21 mouse cellular contexts compared by ENCODE assay signal in genomic region chr1:192947170-192947838, GRCm38 (mm10).
A peak's percentile ranks its signal among the peaks of the same experiment; 100 is the strongest.
DNase-seq lines count a peak whose midpoint lies in the region; ATAC-seq lines count a peak whose summit lies in the region.
"Had no signal": no experiment of that assay in that cellular context is flagged by ENCODE, and none has a peak within 500 bp of the region (broad histone marks: within the 10 kb centered on the region; RNA-seq: fewer than 3 reads in every experiment).

No protein-coding gene starts in this region.

- H3K27ac ChIP-seq in hindbrain, embryonic 12.5 days = 0 out of 2 replicates have a peak overlapping the region, but pooled peaks have one; percentile 12
- H3K27ac ChIP-seq in hindbrain, embryonic 11.5 days (ENCODE audit: low read depth, low read length) = no peak overlapping the region
- H3K27ac ChIP-seq in forebrain, embryonic 15.5 days (replicated peaks) = peak overlapping the region; percentile 89
- peak overlapping the region; percentile 52 for H3K27ac ChIP-seq in midbrain, embryonic 12.5 days (replicated peaks)
- H3K27ac ChIP-seq in neural tube, embryonic 15.5 days (replicated peaks) = peak overlapping the region; percentile 51; the same call in 1 of the 2 replicates
- H3K27ac ChIP-seq: intestine, embryonic 15.5 days; kidney, embryonic 15.5 days; stomach, postnatal 0 days had no signal

- WGBS in hindbrain, embryonic 12.5 days = 52% methylated on average over 1 of the region's 1 CpGs
- 38% methylated on average over 1 of the region's 1 CpGs for WGBS in hindbrain, embryonic 11.5 days
- WGBS in forebrain, embryonic 15.5 days = 7% methylated on average over 1 of the region's 1 CpGs
- WGBS in midbrain, embryonic 12.5 days = 36% methylated on average over 1 of the region's 1 CpGs
- 16% methylated on average over 1 of the region's 1 CpGs for WGBS in neural tube, embryonic 15.5 days

- no peak overlapping the region; the same call in 1 of the 2 replicates for H3K4me2 ChIP-seq in hindbrain, embryonic 12.5 days (replicated peaks)
- no peak overlapping the region for H3K4me2 ChIP-seq in hindbrain, embryonic 11.5 days (replicated peaks; ENCODE audit: low read depth, low read length)
- H3K4me2 ChIP-seq in forebrain, embryonic 15.5 days (replicated peaks) = 0 out of 2 replicates have a peak overlapping the region, but pooled peaks have one; percentile 6
- H3K4me2 ChIP-seq in midbrain, embryonic 12.5 days (replicated peaks) = no peak overlapping the region
- no peak overlapping the region for H3K4me2 ChIP-seq in neural tube, embryonic 15.5 days
- H3K4me2 ChIP-seq: heart, embryonic 11.5 days; intestine, embryonic 15.5 days; kidney, embryonic 15.5 days had no signal

- peaks cover 3% of the 10 kb centered on the region for H3K4me1 ChIP-seq in hindbrain, embryonic 12.5 days
- H3K4me1 ChIP-seq in hindbrain, embryonic 11.5 days (replicated peaks; ENCODE audit: control insufficient read depth, insufficient read depth, low read length) = no peaks in the 10 kb centered on the region
- H3K4me1 ChIP-seq in forebrain, embryonic 15.5 days = peaks cover 11% of the 10 kb centered on the region
- H3K4me1 ChIP-seq in midbrain, embryonic 12.5 days = peaks cover 6% of the 10 kb centered on the region
- H3K4me1 ChIP-seq in neural tube, embryonic 15.5 days = peaks cover 4% of the 10 kb centered on the region
- H3K4me1 ChIP-seq: intestine, embryonic 15.5 days; kidney, embryonic 15.5 days had no signal

- no peaks in the 10 kb centered on the region for H3K36me3 ChIP-seq in hindbrain, embryonic 12.5 days
- no peaks in the 10 kb centered on the region for H3K36me3 ChIP-seq in hindbrain, embryonic 11.5 days (ENCODE audit: control insufficient read depth, insufficient read depth, low read length)
- no peaks in the 10 kb centered on the region for H3K36me3 ChIP-seq in forebrain, embryonic 15.5 days
- no peaks in the 10 kb centered on the region for H3K36me3 ChIP-seq in midbrain, embryonic 12.5 days
- no peaks in the 10 kb centered on the region for H3K36me3 ChIP-seq in neural tube, embryonic 15.5 days
- H3K36me3 ChIP-seq: intestine, embryonic 15.5 days; kidney, embryonic 15.5 days had no signal

- no peak for ATAC-seq in hindbrain, embryonic 12.5 days (ENCODE audit: low FRiP score)
- no peak for ATAC-seq in hindbrain, embryonic 11.5 days (ENCODE audit: low FRiP score)
- ATAC-seq in forebrain, embryonic 15.5 days (replicated peaks) = peak; percentile 82
- ATAC-seq in midbrain, embryonic 12.5 days (ENCODE audit: low FRiP score, low read depth) = no peak; the same call in 1 of the 2 replicates
- no peak; the same call in 1 of the 2 replicates for ATAC-seq in neural tube, embryonic 15.5 days (ENCODE audit: low FRiP score)
- ATAC-seq in monocyte, adult 5-6 weeks (replicated peaks; ENCODE audit: insufficient number of reproducible peaks, low FRiP score, low TSS enrichment, poor library complexity, severe bottlenecking) = no peak
- ATAC-seq: intestine, embryonic 15.5 days had no signal

- H3K27me3 ChIP-seq in hindbrain, embryonic 12.5 days = no peaks in the 10 kb centered on the region
- H3K27me3 ChIP-seq in hindbrain, embryonic 11.5 days (ENCODE audit: control insufficient read depth, insufficient read depth, low read length) = no peaks in the 10 kb centered on the region
- H3K27me3 ChIP-seq in forebrain, embryonic 15.5 days = no peaks in the 10 kb centered on the region
- no peaks in the 10 kb centered on the region for H3K27me3 ChIP-seq in midbrain, embryonic 12.5 days
- H3K27me3 ChIP-seq in neural tube, embryonic 15.5 days (replicated peaks) = no peaks in the 10 kb centered on the region
- H3K27me3 ChIP-seq: CH12.LX; intestine, embryonic 15.5 days; kidney, embryonic 15.5 days had no signal

- H3K9ac ChIP-seq in hindbrain, embryonic 12.5 days = no peak overlapping the region
- H3K9ac ChIP-seq in hindbrain, embryonic 11.5 days (ENCODE audit: low read depth, low read length) = no peak overlapping the region
- no peak overlapping the region for H3K9ac ChIP-seq in forebrain, embryonic 15.5 days (replicated peaks)
- H3K9ac ChIP-seq in midbrain, embryonic 12.5 days (replicated peaks) = no peak overlapping the region
- H3K9ac ChIP-seq in neural tube, embryonic 15.5 days (replicated peaks) = no peak overlapping the region
- H3K9ac ChIP-seq: intestine, embryonic 15.5 days; kidney, embryonic 15.5 days had no signal

- no peaks in the 10 kb centered on the region for H3K9me3 ChIP-seq in hindbrain, embryonic 12.5 days (replicated peaks)
- no peaks in the 10 kb centered on the region for H3K9me3 ChIP-seq in hindbrain, embryonic 11.5 days (ENCODE audit: control insufficient read depth, low read length)
- H3K9me3 ChIP-seq in forebrain, embryonic 15.5 days = no peaks in the 10 kb centered on the region
- no peaks in the 10 kb centered on the region for H3K9me3 ChIP-seq in midbrain, embryonic 12.5 days
- H3K9me3 ChIP-seq in neural tube, embryonic 15.5 days (replicated peaks) = no peaks in the 10 kb centered on the region
- H3K9me3 ChIP-seq: intestine, embryonic 15.5 days; kidney, embryonic 15.5 days had no signal

- DNase-seq in hindbrain, embryonic 11.5 days (ENCODE audit: low spot score) = no peak
- DNase-seq in spleen, adult 18-20 months = no peak
- DNase-seq in gastrocnemius, adult 8-10 months (ENCODE audit: low spot score in 2 of 2) = no peak
- DNase-seq: cerebellum, adult 11 months; cerebellum, postnatal 25 days; gastrocnemius, postnatal 36 days; heart, postnatal 14 days; liver; lung, adult 2 months; right cerebral cortex, postnatal 14 days had no signal

- H3K4me3 ChIP-seq in hindbrain, embryonic 12.5 days = no peak overlapping the region
- H3K4me3 ChIP-seq in hindbrain, embryonic 11.5 days (ENCODE audit: low read depth, low read length) = no peak overlapping the region
- no peak overlapping the region for H3K4me3 ChIP-seq in forebrain, embryonic 15.5 days
- no peak overlapping the region for H3K4me3 ChIP-seq in midbrain, embryonic 12.5 days
- H3K4me3 ChIP-seq in neural tube, embryonic 15.5 days (replicated peaks) = no peak overlapping the region
- H3K4me3 ChIP-seq: intestine, embryonic 15.5 days; kidney, embryonic 15.5 days; myocyte had no signal
